Mouse (Mus musculus): ENCODE data around the gene Tsc22d3.

GRCm38 (mm10) chrX:140493527-140494029, 106.9 kb downstream of the Tsc22d3 start:
- TF ChIP-seq CTCF (IDR thresholded peaks at IDR 0.05; ENCODE audit: control insufficient read depth, insufficient read depth, insufficient read length) (no peak), MAX (IDR thresholded peaks at IDR 0.05) (no peak), MYOG (IDR thresholded peaks at IDR 0.05; ENCODE audit: control insufficient read depth, extremely low read depth, insufficient read length) (no peak)
